Mouse (Mus musculus) monocyte, adult 5-6 weeks (primary cell): ENCODE data around the gene Ttc28. TPM values are rescaled to one million over a fixed set of nuclear protein-coding genes. Genes with fewer than 3 reads are reported as not detected.
"Not testable (repeated sequence)": the region's sequence is repeated elsewhere in the genome, so short reads cannot be mapped to it uniquely, and the experiment has no call there.

Experiments
- ATAC-seq: fragments of 153-309, 156-312 bp; replicated peaks from 2 replicates; pipeline ENCODE4 v1.8.0; 2017; ENCODE audit warnings: mild to moderate bottlenecking; ENCODE audit not compliant: low TSS enrichment, insufficient number of reproducible peaks, severe bottlenecking, poor library complexity, low FRiP score
- total RNA-seq: library from RNA; stranded (forward); fragments of 200-1000, 200-491, 200-594 nt; gene quantifications from 3 replicates; pipeline ENCODE4 v1.2.3, GENCODE M21; 2017

Ttc28 gene
- 2.4 to 4.1 TPM (median 4.0 TPM) in 3 replicates for total RNA-seq

DNA sequence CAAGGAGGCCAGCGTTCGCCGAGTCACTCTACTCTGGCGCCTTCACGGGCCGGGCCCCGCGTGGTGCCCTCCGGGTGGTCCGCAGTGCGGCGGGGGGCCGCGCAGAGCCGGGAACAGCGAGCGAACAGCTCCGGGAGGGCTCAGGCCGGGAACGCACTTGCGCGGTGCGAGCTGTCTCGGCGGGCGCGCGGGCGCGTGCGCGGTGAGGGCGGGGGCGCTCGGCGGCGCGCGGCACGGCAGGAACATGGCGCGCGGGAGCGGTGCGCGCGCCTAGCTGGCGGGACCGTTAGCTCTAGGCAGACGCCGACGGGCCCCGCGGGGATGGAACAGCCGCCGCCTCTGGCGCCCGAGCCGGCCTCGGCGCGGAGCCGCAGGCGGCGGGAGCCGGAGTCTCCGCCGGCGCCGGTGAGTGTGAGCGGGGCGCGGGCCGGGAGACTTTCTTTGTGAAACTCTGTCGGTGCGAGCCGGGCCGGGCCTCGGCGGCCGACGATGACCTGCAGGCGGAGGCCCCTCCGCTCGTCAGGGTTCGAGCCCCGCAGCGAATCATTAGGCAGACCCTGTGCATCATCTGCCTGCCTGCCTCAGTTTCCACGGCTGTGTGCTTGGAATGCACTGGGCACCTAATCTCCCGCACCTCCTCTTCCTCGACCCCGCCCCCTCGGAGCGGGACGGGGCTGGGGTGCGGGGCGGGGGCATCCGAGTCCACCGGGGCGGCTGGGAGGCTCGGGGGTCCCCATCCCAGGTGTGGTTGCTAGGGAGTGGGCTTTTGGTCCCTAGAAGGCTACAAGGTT lies at the start of gene Ttc28:
Gene Ttc28, plus strand, starts transcription at position 220 of the 791 bp plus-strand sequence.
- ATAC-seq, result no peak

DNA sequence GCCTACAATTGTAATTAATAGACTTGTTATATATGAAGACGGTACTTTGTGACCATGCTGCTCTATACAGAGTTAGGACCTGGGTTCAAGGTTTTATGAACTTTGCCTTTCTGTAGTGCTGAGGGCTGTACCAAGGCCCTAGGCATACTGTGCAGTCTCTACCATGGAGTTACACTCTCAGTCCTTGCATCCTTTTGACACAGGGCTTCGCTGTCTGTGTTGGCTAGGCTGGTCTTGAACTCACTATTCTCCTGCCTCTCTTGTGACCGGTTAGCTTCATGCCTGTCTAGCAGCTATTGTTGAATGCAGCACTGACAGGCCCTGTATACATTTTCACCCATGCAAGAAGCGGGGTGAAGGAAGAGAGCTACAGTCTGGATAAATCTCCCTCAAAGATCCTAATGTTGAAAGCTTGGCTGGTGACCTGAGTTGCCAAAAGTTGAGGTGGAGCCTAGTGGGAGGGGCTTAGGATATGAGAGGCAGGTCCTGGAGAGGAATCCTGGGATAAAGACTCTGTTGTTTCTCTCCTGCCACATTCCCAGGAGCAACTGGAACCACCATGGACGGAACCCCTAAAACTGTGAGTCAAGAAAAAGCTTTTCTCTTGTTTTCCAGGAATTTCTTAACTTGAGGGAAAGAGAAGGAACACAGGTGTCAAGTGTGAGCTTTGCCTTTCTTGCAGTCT lies 48.4 kb upstream of the Ttc28 start:
- ATAC-seq, result no peak

DNA sequence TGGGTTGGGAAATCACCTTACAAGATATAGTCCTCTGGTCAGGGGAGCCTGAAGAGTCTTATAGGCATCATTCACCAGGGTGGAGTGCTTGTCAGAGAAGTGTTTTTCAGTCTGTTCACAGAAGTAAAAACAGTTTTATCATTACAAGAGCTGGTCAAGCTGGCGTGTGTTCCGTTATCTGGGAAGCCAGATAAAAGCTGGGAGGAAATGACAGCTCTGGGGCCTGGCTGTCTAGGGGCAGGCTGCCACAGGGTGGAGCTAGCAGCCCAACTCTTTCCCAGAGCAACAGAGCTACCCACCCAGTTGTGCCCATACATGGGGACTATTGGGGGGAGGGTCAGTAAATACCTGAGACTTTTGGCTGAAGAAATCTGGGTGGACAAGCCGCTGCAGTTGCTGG lies 43.6 kb upstream of the Ttc28 start:
- no peak for ATAC-seq

DNA sequence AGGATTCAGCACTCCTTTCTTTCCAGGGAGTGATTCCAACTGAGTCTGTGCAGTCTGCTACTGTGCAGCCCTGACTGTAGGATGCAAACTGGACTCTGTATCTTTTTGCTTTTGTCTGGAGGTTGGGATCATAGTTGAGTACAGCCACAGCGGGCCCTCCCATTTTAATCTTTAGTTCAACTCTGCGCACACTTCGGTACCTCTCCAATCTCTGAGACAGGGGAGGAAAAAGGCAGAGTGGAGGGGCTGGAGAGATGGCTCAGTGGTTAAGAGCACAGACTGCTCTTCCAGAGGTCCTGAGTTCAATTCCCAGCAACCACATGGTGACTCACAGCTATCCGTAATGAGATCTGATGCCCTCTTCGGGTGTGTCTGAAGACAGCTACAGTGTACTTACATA lies 41.6 kb upstream of the Ttc28 start:
- ATAC-seq, result not testable (repeated sequence)

DNA sequence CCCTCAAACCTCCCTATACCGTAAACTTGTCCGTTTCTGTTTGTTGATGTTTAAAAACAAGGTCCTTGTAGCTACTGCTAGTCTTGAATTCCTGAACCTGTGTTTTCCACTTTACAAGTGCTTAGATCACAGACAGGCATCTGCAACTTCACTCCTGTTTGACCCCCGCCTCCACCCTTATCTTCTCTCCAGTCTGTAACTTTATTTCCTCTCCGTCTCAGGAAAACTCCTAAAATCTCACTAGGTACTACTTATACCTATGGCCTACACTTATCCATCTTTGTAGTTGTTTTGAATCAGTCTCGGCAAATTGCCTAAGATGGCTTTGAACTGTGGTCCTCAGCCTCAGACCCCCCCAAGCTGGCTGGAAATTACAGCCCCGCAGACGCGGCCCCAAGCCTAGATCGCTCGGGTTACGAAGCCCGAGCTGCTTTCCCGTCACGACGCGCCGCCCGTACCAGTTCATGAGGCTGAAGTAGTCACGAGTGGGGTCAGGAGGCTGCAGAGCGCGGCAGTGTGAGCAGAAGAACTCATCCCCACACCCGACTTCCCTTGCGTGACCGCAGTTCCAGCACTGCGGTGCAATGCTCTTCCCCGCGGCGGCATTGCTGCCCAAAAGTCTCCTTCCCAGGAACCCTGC lies 40.4 kb upstream of the Ttc28 start:
- peak; percentile 60 for ATAC-seq

DNA sequence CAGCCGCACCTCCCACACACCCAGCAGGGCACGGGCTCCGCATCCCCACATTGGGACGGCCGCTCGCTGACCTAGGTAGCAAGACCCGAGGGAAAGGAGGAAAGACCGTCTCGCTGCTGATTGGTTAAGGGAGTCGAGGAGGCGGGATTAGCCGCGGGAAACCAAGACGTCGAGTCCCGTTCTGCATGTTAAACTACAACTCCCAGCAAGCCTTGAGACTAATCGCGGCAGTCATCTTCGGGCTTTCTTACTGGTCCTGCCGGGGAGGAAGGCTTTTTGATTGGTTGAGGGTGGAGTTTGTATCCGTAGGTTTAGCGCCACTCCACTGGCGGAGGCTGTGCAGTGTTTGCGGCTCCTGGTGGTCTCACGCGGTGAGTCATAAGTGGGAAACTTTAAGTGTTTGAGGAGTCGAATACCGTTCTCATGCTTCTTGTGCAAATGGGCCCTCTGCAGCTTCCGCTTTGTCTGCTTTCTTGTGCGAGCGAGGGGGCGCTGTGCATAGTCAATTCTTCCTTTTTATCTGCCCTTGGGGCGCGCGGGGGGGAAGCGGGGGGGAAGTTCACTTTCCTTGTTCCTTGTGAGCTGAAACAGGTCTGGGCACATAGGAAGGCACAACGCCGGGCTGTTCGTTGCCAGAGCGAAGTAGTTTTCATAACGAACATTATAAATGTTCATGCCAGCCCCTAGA lies 39.8 kb upstream of the Ttc28 start, which contains the start of the genes Hscb and Chek2:
Gene Hscb, minus strand, starts transcription at position 100 of the 688 bp plus-strand sequence.
Gene Chek2, plus strand, starts transcription at position 302 of the 688 bp plus-strand sequence.
- ATAC-seq, result peak; percentile 98

DNA sequence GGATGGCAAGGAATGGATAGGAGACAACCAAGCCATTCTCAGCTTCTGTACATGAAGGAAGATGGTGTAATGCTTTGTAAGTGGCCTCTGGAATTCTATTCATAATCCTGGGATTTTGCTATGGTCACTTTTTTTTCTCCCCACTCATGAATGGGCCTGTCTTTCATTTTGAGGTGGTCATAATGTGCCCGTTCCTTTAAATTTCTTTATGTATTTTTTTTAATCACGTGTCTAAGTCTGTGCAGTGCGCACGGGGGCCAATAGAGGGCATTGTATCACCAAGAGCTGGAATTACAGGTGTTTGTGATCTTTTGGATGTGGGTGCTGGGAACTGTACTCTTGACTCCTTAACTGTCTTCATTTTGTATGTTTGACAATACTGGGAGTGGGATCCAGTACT lies 39.1 kb upstream of the Ttc28 start:
- no peak for ATAC-seq

DNA sequence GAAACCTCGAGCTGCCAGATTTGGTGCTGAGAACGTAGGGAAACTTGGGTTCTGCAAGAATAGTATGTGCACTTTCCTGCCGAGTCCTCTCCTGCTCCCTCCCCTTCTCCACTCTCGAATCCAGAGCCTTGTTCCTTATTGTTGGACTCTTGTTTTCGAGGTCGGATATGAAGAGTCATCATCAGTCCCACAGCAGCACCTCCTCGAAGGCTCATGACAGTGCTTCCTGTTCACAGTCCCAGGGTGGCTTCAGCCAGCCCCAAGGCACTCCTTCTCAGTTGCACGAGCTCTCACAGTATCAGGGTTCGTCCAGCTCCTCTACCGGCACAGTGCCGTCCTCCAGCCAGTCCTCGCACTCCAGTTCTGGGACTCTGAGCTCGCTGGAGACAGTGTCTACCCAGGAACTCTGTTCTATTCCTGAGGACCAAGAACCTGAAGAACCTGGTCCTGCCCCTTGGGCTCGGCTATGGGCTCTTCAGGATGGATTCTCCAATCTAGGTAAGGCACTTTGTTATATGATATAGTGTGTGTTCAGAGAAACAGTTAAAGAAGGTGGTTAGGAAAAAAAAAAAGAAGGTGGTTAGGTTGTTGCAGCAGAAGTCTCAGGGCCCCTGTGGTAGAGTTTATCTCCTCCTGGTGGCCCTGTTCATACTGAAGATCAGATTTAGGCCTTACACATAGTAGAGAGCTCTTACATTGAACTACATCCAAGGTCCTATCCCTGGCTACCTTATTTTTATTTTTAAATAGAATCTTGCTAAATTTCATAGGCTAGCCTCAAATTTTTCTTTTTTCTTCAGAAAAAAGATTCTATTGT lies 38.3 kb upstream of the Ttc28 start:
- ATAC-seq, result no peak

DNA sequence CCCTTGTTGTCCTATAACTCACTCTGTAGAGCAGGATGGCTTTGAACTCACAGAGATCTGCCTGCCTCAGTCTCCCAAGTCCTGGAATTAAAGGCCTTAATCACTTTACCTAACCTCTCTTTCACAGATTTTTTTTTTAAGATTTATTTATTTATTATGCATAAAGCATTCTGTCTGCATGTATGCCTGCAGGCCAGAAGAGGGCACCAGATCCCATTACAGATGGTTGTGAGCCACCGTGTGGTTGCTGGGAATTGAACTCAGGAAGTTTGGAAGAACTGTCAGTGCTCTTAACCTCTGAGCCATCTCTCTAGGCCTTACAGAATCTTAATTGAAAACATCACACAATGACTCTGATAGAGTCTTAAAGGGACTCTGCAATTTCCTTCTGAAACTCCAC lies 26.6 kb upstream of the Ttc28 start:
- no peak for ATAC-seq

DNA sequence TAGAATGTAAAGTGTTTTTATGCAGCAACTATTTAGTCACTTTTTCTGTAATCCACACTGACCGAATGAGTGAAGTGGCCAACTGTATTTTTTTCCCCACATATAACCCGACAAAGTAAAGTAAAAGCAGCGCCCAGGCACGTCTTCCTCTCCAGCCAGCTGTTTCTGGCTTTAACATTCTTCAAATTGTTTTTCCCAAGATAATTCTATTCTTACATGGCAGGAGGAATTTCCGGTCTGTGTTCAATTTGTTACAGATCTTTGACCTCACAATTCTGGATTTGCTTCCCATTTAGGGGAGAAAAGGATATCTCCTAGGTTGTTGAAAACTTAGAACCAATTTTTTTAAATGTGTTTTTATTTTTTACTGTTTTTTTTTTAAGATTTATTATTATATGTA lies 22.5 kb upstream of the Ttc28 start:
- ATAC-seq, result no peak

DNA sequence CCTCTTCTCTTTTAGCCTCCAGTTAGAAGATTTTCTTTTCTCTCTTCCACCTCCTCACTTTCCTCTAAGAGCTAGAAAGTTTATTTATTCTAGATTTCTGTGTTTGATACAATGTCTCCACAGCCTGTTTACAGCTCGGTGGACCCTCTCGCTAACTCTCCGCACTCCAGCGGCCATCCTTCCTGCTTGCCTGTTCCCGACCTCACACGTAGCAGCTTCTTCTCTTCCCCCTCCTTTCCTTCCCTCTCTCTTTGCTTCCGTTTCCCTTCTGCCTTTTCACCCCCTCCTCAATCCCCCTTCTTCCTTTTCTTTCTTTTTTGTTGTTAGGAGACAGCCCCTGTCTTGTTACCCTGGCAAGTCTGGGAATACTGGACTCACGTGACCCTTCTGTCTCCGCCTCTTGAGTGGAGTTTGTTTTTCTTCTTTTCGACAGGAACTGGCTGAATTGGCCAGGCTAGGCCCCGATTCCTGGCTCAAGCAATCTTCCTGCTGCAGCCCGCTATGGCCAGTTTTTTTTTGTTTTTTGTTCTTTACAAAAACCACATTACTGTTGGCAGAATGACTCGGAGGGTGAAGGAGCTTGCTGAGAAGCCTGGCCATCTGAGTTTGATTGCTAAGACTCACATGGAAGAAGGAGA lies 20.5 kb upstream of the Ttc28 start:
- no peak for ATAC-seq

DNA sequence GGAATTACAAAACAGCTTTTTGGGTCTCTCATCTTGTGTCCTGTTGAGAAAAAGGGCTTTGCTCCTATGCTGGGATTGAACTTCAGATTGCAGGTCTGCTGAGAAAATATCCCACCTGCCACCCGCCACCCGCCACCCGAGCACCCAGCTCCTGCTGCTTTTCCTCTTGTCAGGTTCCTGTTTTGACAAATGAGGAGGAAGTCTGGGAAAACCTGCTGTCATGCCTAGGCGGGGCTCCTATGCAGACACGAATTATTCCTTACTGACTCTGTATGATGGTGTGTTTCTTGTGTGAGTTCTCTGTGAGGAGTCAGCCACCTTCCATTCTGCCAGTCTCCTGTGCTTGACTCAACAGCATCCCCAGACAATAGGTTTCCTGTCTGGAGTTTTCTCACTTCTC lies 19.2 kb upstream of the Ttc28 start:
- no peak for ATAC-seq

DNA sequence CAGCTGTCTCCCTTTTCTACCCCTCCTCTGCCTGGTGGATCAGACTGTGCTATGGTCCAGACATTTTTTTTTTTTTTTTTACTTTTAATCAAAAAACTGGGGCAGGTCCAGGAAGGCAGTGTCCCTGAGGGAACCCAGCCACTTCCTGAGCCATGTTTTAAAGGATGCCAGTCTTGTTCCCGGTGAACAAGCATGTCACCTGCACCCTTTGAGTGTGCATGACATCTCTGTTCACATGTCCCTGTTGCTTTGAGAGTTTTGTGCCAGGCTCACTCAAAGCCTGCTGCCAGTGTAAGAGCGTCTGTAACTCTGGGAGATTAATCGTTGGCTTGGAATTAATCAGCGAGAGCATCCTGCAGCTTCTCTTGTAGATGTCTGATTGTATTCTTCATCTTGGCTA lies 11.1 kb upstream of the Ttc28 start:
- ATAC-seq, result no peak

DNA sequence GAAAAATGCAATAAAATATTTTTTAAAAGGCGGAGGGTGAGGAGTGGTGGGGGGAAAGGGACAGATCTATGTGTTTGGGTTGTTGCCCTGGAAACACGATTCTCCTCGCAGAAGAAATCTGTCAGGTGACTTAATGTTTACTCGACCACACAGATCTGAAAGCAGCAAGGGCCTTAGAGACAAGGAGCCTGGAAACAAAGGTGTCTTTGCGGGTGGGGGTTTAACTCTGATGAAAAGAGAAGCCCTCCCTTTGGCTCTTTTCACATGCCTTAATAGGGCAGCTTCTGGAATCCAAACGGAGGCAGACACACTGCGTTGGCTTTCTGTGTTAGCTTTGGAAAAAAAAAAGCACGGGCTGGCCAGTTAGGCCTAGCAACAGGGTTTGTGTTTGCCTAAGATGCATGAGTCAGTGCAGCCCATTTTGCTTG lies 10.3 kb upstream of the Ttc28 start:
- no peak for ATAC-seq

DNA sequence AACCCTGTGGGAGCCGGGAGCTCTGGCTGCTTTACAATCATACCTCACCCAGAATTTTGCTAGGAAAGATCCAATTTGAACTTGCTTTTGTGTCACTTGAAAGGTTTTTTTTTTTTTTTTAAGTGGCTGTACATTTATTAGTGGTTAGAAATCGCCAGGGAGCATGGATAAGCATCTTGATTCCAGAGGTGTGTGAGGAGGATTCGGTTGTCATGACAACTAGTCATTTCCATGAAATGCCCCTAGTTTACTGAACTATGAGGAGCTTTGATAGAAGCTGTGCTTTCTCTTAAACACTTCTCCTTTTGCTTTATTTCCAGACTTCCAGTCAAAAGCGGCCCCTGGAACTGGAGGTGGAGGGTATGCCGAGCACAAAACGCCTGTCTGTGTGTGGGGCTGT lies 6.4 kb upstream of the Ttc28 start:
- no peak for ATAC-seq

DNA sequence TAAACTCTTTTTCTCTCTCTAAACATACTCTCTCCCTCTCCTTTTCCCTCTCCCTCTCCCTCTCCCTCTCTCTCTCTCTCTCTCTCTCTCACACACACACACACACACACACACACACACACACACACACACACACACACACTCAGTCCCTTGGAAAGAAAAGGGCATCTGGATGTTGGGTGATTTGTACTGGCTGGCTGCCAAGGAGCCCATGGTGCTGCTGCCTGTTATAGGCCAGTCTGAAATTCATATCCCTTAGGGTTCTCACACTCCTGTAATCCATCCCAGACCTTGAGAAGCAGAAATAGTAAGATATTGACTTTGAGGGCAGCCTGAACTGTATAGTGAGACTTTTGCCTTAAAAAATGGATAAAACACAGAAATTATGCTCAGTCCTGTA lies 4.9 kb upstream of the Ttc28 start:
- no peak for ATAC-seq

DNA sequence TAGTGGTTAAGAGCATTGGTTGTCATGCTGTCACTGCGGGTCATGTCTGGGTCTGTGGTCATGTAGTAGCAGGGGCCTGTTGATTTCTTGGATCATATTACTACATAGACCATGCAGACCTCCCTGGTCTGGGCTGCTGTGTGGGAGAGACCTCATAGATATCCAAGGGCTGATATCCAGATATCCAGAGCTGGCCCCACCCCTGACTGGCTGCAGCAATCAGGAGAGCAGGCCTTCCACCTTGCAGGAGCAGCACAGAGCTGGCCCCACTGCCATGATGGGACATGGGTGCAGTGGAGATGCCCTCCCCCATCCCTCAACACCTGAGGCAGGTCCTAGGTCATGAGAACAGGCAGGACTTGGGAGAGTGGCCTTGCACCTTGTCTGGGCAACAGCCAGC lies 4.3 kb upstream of the Ttc28 start:
- ATAC-seq, result no peak
